Mouse (Mus musculus): ENCODE data around the gene Isg15. TPM values are rescaled to one million over a fixed set of nuclear protein-coding genes. Genes with fewer than 3 reads are reported as not detected.
A peak's percentile ranks its signal among the peaks of the same experiment; 100 is the strongest.
"Not testable (repeated sequence)": the region's sequence is repeated elsewhere in the genome, so short reads cannot be mapped to it uniquely, and the experiment has no call there.

Isg15 gene
- total RNA-seq, 2 experiments from 2014 or later = 70.9 to 185 TPM

DNA sequence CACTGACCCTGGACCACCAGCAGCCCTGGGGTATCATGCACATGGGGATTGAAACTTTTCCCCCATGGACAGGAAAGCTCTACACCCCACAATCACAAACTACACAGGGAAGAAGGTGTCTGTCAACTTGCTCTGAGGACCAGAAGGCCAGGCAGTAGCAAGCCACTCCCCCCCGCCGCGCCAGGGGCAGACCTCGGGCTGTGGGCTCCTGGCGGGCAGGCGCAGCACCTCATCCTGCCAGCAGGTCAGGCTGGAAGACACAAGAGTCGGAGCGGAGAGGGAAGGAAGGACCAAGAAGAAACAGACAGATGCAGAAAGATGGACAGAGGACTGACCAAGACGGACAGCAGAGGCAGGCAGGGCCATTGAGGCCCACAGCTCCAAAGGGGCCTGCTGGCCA is 23.0 kb downstream of the Isg15 start:
- no peak for ATAC-seq (replicated peaks; ENCODE audit: low FRiP score, poor library complexity, severe bottlenecking)

- no peak for ATAC-seq (replicated peaks; ENCODE audit: low FRiP score, poor library complexity, severe bottlenecking)
Observed at GRCm38 (mm10) chr4:156171828-156172227, 28.8 kb downstream of the Isg15 start.

- no peak for ATAC-seq (replicated peaks; ENCODE audit: low FRiP score, poor library complexity, severe bottlenecking)
Observed at GRCm38 (mm10) chr4:156169129-156169528, 31.5 kb downstream of the Isg15 start.

DNA sequence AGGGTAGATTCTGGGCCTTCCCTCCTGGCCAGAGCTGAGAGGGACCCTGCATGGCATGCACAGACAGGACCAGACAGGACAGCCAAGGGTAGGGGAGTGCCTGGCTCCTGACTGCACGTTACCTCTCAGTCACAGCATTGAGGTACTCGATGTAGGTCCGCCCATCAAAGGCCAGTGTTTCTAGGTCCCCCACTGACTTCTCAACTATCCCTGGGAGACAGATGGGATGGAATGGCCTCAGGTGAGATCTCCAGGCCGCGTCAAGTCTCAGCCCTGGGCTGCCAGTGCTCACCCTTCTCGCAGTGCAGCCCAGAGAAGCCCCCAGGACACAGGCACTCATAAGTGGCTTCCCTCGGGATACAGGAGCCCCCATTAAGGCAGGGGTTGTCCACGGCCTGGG is 32.0 kb downstream of the Isg15 start:
- ATAC-seq (replicated peaks; ENCODE audit: low FRiP score, poor library complexity, severe bottlenecking) = no peak

DNA sequence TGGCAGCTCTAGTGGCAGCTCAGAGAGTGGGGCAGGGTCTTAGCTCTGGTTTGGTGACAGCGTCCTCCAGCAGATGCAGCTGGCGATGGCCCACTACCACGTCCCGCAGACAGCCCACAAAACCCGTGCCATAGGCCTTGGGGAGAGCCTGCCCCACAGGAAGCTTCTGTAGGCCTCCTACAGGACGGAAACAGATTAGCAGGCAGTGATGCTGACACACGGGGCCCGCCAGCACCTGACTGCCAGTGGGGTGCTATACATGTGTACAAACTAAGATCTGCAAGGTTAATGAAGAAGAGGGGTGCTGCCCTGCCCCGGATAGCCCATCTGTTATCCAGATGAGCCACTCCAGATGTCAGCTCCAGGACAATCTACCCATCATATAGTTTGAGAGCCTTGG is 34.1 kb downstream of the Isg15 start:
- peak; percentile 58 for ATAC-seq (replicated peaks; ENCODE audit: low FRiP score, poor library complexity, severe bottlenecking)

GRCm38 (mm10) chr4:156154771-156155170 is 45.8 kb downstream of the Isg15 start:
- ATAC-seq (replicated peaks; ENCODE audit: low FRiP score, poor library complexity, severe bottlenecking) = no peak

- not testable (repeated sequence) for ATAC-seq (replicated peaks; ENCODE audit: low FRiP score, poor library complexity, severe bottlenecking)
Observed at GRCm38 (mm10) chr4:156150887-156151286, 49.7 kb downstream of the Isg15 start.

Other genes starting within 250 kb of the Isg15 start
- 99.9 and 100 TPM in 2 replicates for gene C1qtnf12, start 238.5 kb downstream of the Isg15 start, total RNA-seq (2015; ENCODE audit: low replicate concordance)
- 21.5 and 35.8 TPM in 2 replicates for gene C1qtnf12, start 238.5 kb downstream of the Isg15 start, total RNA-seq (2017; ENCODE audit: low replicate concordance)
- gene B3galt6, start 208.2 kb downstream of the Isg15 start, total RNA-seq (2015; ENCODE audit: low replicate concordance) = 1.0 and 4.4 TPM in 2 replicates
- 1.2 and 1.4 TPM in 2 replicates for gene B3galt6, start 208.2 kb downstream of the Isg15 start, total RNA-seq (2017; ENCODE audit: low replicate concordance)
- 11.1 and 16.7 TPM in 2 replicates for gene Sdf4, start 207.9 kb downstream of the Isg15 start, total RNA-seq (2015; ENCODE audit: low replicate concordance)
- 101 and 127 TPM in 2 replicates for gene Sdf4, start 207.9 kb downstream of the Isg15 start, total RNA-seq (2017; ENCODE audit: low replicate concordance)
- gene Tnfrsf4, start 187.0 kb downstream of the Isg15 start, total RNA-seq (2015; ENCODE audit: low replicate concordance) = 5.2 TPM in 1 of 2 replicates, not detected in the other
- gene Tnfrsf4, start 187.0 kb downstream of the Isg15 start, total RNA-seq (2017; ENCODE audit: low replicate concordance) = 5.5 TPM in 1 of 2 replicates, not detected in the other
- 16.5 TPM in 1 of 2 replicates, not detected in the other for gene Tnfrsf18, start 174.7 kb downstream of the Isg15 start, total RNA-seq (2015; ENCODE audit: low replicate concordance)
- gene Tnfrsf18, start 174.7 kb downstream of the Isg15 start, total RNA-seq (2017; ENCODE audit: low replicate concordance) = 2.3 and 2.9 TPM in 2 replicates
- not detected in 2 replicates for gene Ttll10, start 141.4 kb downstream of the Isg15 start, total RNA-seq (2015; ENCODE audit: low replicate concordance)
- gene Ttll10, start 141.4 kb downstream of the Isg15 start, total RNA-seq (2017; ENCODE audit: low replicate concordance) = not detected in 2 replicates
- 5.2 and 7.7 TPM in 2 replicates for gene 9430015G10Rik, start 90.8 kb downstream of the Isg15 start, total RNA-seq (2015; ENCODE audit: low replicate concordance)
- 11.6 and 16.0 TPM in 2 replicates for gene 9430015G10Rik, start 90.8 kb downstream of the Isg15 start, total RNA-seq (2017; ENCODE audit: low replicate concordance)
- not detected in 2 replicates for gene Rnf223, start 70.3 kb downstream of the Isg15 start, total RNA-seq (2015; ENCODE audit: low replicate concordance)
- not detected in 2 replicates for gene Rnf223, start 70.3 kb downstream of the Isg15 start, total RNA-seq (2017; ENCODE audit: low replicate concordance)
- gene Agrn, start 3.3 kb downstream of the Isg15 start, total RNA-seq (2015; ENCODE audit: low replicate concordance) = 24.2 and 26.7 TPM in 2 replicates
- gene Agrn, start 3.3 kb downstream of the Isg15 start, total RNA-seq (2017; ENCODE audit: low replicate concordance) = 22.9 and 27.7 TPM in 2 replicates
- gene AW011738, start 2.5 kb upstream of the Isg15 start, total RNA-seq (2015; ENCODE audit: low replicate concordance) = 8.3 and 18.6 TPM in 2 replicates
- gene AW011738, start 2.5 kb upstream of the Isg15 start, total RNA-seq (2017; ENCODE audit: low replicate concordance) = 29.9 and 35.8 TPM in 2 replicates
- 2.3 and 3.6 TPM in 2 replicates for gene Perm1, start 15.1 kb upstream of the Isg15 start, total RNA-seq (2015; ENCODE audit: low replicate concordance)
- 4.3 and 4.9 TPM in 2 replicates for gene Perm1, start 15.1 kb upstream of the Isg15 start, total RNA-seq (2017; ENCODE audit: low replicate concordance)
- gene Plekhn1, start 34.0 kb upstream of the Isg15 start, total RNA-seq (2015; ENCODE audit: low replicate concordance) = 11.0 and 11.1 TPM in 2 replicates
- 9.9 and 12.8 TPM in 2 replicates for gene Plekhn1, start 34.0 kb upstream of the Isg15 start, total RNA-seq (2017; ENCODE audit: low replicate concordance)
- 12.1 and 15.0 TPM in 2 replicates for gene Noc2l, start 35.2 kb upstream of the Isg15 start, total RNA-seq (2015; ENCODE audit: low replicate concordance)
- gene Noc2l, start 35.2 kb upstream of the Isg15 start, total RNA-seq (2017; ENCODE audit: low replicate concordance) = 24.8 and 28.3 TPM in 2 replicates
- gene Samd11, start 54.8 kb upstream of the Isg15 start, total RNA-seq (2015; ENCODE audit: low replicate concordance) = 110 and 112 TPM in 2 replicates
- gene Samd11, start 54.8 kb upstream of the Isg15 start, total RNA-seq (2017; ENCODE audit: low replicate concordance) = 181 and 200 TPM in 2 replicates
- not detected in 2 replicates for gene Vmn2r-ps159, start 130.3 kb upstream of the Isg15 start, total RNA-seq (2015; ENCODE audit: low replicate concordance)
- not detected in 2 replicates for gene Vmn2r-ps159, start 130.3 kb upstream of the Isg15 start, total RNA-seq (2017; ENCODE audit: low replicate concordance)

Data from erythroblast, adult 5-6 weeks (primary cell).